Mouse (Mus musculus) cerebellum, postnatal 10 days (tissue): Measurements from ENCODE around the gene Fam213a.
A peak's percentile ranks its signal among the peaks of the same experiment; 100 is the strongest.

Experiments
- DNase-seq, 2 experiments: peaks; one replicate each; pipeline ENCODE4 v3.0.0; 2021; ENCODE audit warnings: mixed read lengths in 2 of 2

Gene Fam213a

DNA sequence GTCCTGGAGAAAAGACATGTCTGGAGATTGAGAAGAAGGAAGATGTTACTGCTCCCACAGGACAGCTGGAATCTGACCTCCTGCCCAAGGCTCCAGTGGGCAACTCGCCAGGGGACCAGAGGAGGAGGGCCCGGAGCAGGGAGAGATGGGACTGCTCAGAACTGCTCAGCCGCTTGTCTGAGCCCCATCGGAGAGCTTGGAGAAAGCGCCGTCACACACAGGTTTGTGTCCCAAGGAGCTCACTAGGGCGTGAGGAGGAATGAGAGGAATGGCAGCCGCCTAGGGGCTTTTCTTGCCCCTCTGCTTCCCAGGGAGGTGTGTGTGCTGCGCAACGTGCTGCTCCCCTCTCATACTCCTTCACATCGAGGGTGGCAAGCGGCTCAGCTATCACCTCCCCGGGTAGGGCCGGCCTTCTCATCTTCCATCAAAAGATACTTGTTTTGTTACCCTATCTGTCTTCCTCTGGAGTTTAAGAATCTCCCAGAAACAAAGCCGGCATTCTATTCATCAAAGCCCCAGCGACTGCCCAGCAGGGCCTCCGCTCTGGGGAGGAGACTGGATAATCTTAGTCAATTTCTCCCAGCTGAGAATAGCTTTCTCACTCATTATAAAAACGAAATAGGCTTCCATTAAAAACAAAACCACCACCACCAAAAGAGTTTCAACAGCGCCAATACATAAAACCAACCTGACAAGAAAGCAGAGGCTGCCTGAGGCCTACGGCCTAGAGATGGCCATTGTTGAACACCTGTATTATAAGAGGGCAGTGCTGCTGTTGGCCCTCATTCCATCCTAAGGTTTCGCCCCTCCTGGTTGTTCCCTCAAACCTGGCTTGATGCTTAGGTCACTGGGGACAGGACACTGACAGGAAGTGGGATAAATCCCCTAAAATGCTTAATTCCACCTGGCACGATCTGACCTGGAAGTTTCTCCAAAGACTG lies 9.1 kb downstream of the Fam213a start:
- DNase-seq, result peak; percentile 47 to 61

GRCm38 (mm10) chr14:41001576-41001975 lies 12.0 kb downstream of the Fam213a start:
- no peak for DNase-seq

DNA sequence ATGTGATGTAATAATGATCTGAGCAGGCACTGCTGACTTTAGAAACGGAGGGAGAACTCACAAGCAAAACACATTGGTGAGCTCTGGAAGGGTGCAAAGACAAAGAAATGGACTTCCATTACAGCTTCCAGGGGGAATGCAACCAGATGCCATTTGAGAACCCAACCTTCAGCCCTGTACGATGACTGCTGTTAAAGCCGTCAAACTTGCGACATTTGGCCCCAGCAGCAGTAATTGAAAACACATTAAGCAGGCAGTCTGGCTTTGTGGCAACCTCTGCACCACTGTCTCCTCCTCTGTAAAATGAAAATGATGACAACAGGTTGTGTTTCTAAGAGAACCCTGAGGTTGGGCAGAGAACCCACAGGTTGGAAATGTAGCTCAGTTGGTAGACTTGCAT lies 12.8 kb downstream of the Fam213a start:
- no peak for DNase-seq

- no peak for DNase-seq
Measured at GRCm38 (mm10) chr14:40999904-41000645, 13.5 kb downstream of the Fam213a start.

GRCm38 (mm10) chr14:40996171-40996570 lies 17.4 kb downstream of the Fam213a start:
- DNase-seq, result no peak

DNA sequence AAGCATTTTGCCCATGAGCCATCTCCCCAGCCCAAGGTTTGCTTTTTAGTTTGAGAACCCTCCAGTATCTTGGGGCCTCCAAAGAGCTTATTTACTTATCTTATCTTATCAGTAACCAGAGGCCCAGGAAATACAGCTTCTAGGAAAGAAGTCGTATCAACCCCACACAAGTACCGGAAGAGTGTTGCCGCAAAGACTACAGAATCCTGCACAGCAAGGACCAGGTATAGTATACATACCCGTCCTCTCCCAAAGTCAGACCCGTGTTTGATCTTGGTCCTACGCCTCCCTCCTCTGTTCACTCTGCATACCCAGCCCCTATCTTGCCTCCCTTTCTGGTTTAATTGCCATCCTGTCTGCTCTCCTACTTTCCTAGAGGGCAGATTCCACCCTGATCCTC lies 21.1 kb downstream of the Fam213a start:
- DNase-seq, result no peak

GRCm38 (mm10) chr14:40988780-40989179 lies 24.8 kb downstream of the Fam213a start:
- no peak for DNase-seq

- DNase-seq, result no peak
Measured at GRCm38 (mm10) chr14:40987184-40987583, 26.4 kb downstream of the Fam213a start.

- DNase-seq, result no peak
Measured at GRCm38 (mm10) chr14:40985635-40986034, 28.0 kb downstream of the Fam213a start.

DNA sequence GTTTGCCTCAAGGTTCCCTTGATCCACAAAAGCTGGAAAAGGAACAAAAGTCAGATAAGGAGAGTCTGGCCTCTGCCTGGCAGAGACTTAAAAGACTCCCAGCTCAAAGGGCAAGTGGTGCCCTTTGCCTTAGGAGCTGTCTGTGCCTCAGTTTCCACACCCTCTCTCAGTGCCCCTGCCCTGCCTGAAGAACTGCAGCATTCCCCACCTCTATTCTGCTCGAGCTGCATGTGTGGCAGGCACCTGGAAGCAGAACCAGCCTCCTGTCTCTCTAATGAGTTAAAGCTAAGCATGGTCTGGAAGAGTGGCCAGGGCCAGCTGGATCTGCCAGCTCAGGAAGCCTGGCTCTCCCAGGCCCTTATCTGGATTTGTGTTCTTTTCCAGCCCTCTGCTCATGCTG lies 33.9 kb downstream of the Fam213a start:
- no peak for DNase-seq

- DNase-seq, result peak; percentile 78 to 79
Measured at GRCm38 (mm10) chr14:40979002-40979401, 34.6 kb downstream of the Fam213a start.

DNA sequence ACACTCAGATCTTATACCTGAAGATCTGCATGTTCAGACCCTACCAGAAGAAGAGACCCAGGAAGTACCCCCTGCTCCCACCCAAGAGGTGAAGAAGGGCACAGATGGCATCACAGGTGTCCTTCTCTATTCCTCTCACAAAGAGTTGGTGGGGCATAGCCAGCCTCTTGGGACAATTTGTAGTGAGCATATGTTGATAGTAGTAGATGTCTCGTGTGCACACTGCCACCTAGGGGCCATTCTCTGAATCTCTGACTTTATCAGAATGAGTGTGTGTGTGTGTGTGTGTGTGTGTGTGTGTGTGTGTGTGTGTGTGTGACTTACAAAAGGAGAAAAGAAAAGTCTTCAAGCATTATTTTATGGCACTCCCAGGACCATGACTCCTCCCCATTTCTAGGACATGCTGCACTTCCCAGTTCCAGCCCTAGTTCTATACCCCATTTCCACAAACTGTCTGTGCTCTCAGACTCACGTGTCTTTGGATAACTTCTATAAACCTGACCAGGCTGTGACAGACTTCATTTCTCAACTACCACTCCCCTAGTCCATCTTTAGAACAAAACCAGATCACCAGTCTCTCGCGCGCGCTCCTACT lies 38.4 kb downstream of the Fam213a start:
- peak; percentile 83 to 87 for DNase-seq

DNA sequence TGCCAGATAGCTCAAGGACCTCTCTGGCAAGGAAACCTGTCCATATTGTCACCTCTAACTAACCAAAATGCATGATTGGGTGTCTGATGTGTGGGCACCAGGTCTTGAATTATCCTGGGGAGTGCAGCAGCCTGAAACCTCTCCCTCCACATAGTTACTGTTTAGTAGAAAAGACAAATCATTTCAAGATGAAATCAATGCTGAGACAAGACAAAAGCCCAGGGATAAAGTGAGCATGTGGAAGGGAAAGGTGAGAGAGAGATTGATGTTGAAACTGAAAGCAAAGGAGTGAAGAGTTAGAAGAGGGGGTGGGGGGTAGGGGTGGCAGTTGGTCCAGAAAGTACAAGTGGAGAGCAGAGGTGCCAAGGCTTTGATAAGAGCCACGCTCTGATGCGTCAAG lies 45.5 kb downstream of the Fam213a start:
- no peak for DNase-seq

DNA sequence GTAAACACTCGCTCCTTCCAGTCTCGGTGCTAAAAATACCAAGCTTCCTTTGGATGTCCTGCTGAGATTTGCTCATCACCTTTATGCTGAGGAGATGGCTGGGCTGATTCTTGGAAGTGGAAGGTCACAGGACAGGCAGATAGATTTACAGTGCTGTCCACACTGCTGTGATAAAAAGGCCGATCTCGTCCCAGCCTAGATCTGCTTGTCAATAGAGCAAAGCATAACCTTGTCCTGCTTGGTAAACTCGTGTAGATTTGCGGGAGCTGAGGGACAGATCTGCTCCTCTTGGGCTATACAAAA lies 46.0 kb downstream of the Fam213a start:
- DNase-seq, result no peak

DNA sequence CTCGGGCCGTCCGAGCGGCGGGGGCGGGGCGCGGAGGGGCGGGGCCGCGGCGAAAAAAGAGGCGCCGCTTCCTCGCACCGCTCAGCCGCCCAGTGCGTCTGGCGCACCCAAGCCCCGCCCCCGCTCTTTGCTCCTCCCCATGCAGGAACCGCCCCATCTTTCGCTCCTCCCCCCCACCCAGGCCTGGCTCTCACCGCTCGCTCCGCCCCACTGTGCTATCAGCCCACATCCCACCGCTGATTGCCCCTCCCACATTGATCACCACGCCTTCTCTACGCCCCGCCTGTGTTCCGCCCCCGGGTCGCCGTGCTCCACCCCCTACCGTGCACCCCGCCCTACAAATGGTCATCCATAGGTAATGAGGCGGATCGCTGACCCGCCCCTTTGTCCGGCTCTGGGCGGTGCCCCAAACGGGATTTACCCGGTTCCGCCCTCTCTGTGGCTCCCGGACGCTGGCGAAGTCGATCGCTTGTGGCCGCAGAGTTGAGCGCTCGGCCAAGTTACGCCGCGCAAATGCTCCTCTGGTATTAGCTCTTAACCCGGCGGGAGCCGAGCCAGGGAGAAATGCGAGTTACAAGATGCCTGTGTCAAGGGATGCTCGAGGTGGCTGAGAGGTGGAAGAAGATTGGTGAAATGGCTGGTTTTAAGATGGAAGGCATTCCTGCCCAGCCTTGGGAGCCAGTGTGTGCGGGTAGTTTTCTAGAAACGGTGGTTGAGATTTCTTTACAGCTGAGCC lies 46.6 kb downstream of the Fam213a start:
- peak; percentile 98 to 99 for DNase-seq

DNA sequence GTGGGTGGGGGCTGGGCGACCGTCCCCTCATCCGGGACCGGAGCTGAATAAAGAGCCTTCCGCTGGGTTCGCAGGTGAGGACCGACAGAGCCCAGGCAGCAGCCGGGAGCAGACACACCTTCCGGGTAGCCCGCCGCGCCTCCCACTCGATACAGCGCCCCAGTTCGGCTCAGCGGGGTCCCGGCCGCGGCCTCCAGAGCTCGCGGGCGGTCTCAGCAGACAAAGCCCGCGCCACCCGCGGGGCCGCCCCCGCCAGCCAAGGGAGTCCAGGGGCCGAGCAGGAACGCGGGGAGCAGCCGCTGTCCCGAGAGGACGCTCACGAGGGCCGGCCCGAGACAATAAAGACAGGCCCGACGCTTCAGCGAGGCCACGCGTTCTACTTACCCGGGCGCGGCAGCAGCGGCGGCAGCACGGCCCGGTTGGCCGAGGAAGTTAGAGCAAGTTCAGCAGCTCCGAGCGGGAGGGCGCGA lies 47.2 kb downstream of the Fam213a start, which contains the start of gene Tspan14:
TSS of gene Tspan14 (minus strand) at position 416 of the 470 bp plus-strand sequence.
- peak in 1 of 2 experiments; percentile 69 for DNase-seq

GRCm38 (mm10) chr14:40965507-40966356 lies 47.9 kb downstream of the Fam213a start:
- peak in 1 of 2 experiments; percentile 42 for DNase-seq

DNA sequence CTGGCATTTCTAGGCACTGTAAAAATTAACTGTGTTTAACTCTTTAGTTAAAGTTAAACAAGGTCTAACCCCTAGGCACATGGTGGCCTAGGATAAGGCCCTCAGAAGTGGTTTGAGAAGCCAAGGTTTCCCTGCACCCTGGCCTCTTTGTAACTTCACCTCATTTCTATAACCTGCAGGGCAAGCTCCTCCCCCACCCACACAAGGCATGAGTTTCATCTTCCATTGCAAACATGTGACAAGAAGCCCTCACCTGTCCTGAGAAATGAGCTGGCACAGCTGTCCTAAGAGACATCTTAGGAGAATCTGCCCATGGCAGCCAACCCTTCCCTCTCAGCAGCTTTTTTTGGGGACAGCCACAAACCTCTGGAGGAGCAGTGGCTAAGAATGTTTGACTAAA lies 48.7 kb downstream of the Fam213a start:
- no peak for DNase-seq

DNA sequence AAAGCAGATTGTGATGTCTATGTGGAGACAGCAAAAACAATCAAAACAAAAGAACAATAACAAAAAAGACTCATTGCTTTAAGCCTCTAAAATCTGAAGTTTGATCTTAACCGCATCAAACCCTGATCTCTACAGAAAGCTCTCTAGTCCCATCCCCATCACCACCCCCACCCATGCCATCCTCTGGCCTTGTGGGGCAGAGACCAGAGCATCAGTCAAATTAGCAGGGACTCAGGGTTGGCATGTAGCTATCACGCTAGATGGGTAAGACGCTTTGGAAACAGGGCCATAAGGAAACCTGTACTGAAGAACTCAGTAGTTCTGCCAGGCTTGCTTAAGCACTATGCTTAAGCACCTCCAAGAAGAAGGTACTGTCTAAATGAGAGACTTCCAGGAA lies 49.4 kb downstream of the Fam213a start:
- DNase-seq, result no peak

GRCm38 (mm10) chr14:40963501-40964213 lies 49.9 kb downstream of the Fam213a start:
- no peak for DNase-seq
